Mouse (Mus musculus): ENCODE results near the gene Osbpl5. TPM values are rescaled to one million over a fixed set of nuclear protein-coding genes. Genes with fewer than 3 reads are reported as not detected.

Osbpl5 gene
- polyA plus RNA-seq (2014; fragmentation: Illumina TruSeq; extraction: RNeasy Lipid Tissue Mini Kit (QIAGEN cat#74804); ENCODE audit: low read depth, low replicate concordance), result 0.74 TPM

GRCm38 (mm10) chr7:143756125-143757026 lies at the start of gene Osbpl5:
Gene Osbpl5, minus strand, starts transcription at chr7:143756985.

GRCm38 (mm10) chr7:143783996-143784829 lies 27.4 kb upstream of the Osbpl5 start, which contains the start of gene Mrgpre:
Gene Mrgpre, minus strand, starts transcription at chr7:143784500.

GRCm38 (mm10) chr7:143766893-143767292 lies 10.1 kb upstream of the Osbpl5 start, which contains the start of gene Mrgprg:
Gene Mrgprg, minus strand, starts transcription at chr7:143766993.

GRCm38 (mm10) chr7:143685359-143686067 lies 71.3 kb downstream of the Osbpl5 start, which contains the start of gene Tnfrsf23:
Gene Tnfrsf23, minus strand, starts transcription at chr7:143685872.

GRCm38 (mm10) chr7:143649034-143649768 lies 107.6 kb downstream of the Osbpl5 start, which contains the start of gene Tnfrsf22:
Gene Tnfrsf22, minus strand, starts transcription at chr7:143649661.

Other genes with a start within 250 kb of the Osbpl5 start
- 131 TPM for gene Nap1l4, start 207.9 kb downstream of the Osbpl5 start, polyA plus RNA-seq (2014; fragmentation: Illumina TruSeq; extraction: RNeasy Lipid Tissue Mini Kit (QIAGEN cat#74804); ENCODE audit: low read depth, low replicate concordance)
- 20.1 TPM for gene Cars, start 156.9 kb downstream of the Osbpl5 start, polyA plus RNA-seq (2014; fragmentation: Illumina TruSeq; extraction: RNeasy Lipid Tissue Mini Kit (QIAGEN cat#74804); ENCODE audit: low read depth, low replicate concordance)
- 0.06 TPM for gene Tnfrsf26, start 128.3 kb downstream of the Osbpl5 start, polyA plus RNA-seq (2014; fragmentation: Illumina TruSeq; extraction: RNeasy Lipid Tissue Mini Kit (QIAGEN cat#74804); ENCODE audit: low read depth, low replicate concordance)
- 1.5 TPM for gene Tnfrsf22, start 107.3 kb downstream of the Osbpl5 start, polyA plus RNA-seq (2014; fragmentation: Illumina TruSeq; extraction: RNeasy Lipid Tissue Mini Kit (QIAGEN cat#74804); ENCODE audit: low read depth, low replicate concordance)
- 0.71 TPM for gene Tnfrsf23, start 71.1 kb downstream of the Osbpl5 start, polyA plus RNA-seq (2014; fragmentation: Illumina TruSeq; extraction: RNeasy Lipid Tissue Mini Kit (QIAGEN cat#74804); ENCODE audit: low read depth, low replicate concordance)
- not detected for gene Mrgprg, start 10.0 kb upstream of the Osbpl5 start, polyA plus RNA-seq (2014; fragmentation: Illumina TruSeq; extraction: RNeasy Lipid Tissue Mini Kit (QIAGEN cat#74804); ENCODE audit: low read depth, low replicate concordance)
- gene Mrgpre, start 27.5 kb upstream of the Osbpl5 start, polyA plus RNA-seq (2014; fragmentation: Illumina TruSeq; extraction: RNeasy Lipid Tissue Mini Kit (QIAGEN cat#74804); ENCODE audit: low read depth, low replicate concordance), result not detected
- 8.1 TPM for gene Nadsyn1, start 65.9 kb upstream of the Osbpl5 start, polyA plus RNA-seq (2014; fragmentation: Illumina TruSeq; extraction: RNeasy Lipid Tissue Mini Kit (QIAGEN cat#74804); ENCODE audit: low read depth, low replicate concordance)
- gene Dhcr7, start 66.2 kb upstream of the Osbpl5 start, polyA plus RNA-seq (2014; fragmentation: Illumina TruSeq; extraction: RNeasy Lipid Tissue Mini Kit (QIAGEN cat#74804); ENCODE audit: low read depth, low replicate concordance), result 3.3 TPM
- 142 TPM for gene Gm498, start 109.9 kb upstream of the Osbpl5 start, polyA plus RNA-seq (2014; fragmentation: Illumina TruSeq; extraction: RNeasy Lipid Tissue Mini Kit (QIAGEN cat#74804); ENCODE audit: low read depth, low replicate concordance)
- gene Shank2, start 244.9 kb upstream of the Osbpl5 start, polyA plus RNA-seq (2014; fragmentation: Illumina TruSeq; extraction: RNeasy Lipid Tissue Mini Kit (QIAGEN cat#74804); ENCODE audit: low read depth, low replicate concordance), result 1.5 TPM

All from testis, adult 10 weeks (tissue).